Mouse (Mus musculus) spleen, adult 2 months (tissue): ENCODE data around the gene Unc13d. TPM values are rescaled to one million over a fixed set of nuclear protein-coding genes. Genes with fewer than 3 reads are reported as not detected.

Source experiments
- DNase-seq, 2 experiments: peaks; one replicate each; pipeline versions ENCODE4 v3.0.0 to v3.0.0-alpha.2; 2012 to 2021; ENCODE audit warnings: low spot score in 2 of 2, low read depth in 1 of 2
- H3K27ac ChIP-seq: fragments of 200-500 bp; 2 replicates; pipeline ENCODE4 v1.5.1; 2012; ENCODE audit warnings: low read length, inconsistent platforms; ENCODE audit not compliant: insufficient read depth
- H3K27me3 ChIP-seq: fragments of 200-500 bp; 2 replicates; pipeline ENCODE4 v1.6.1; 2012; ENCODE audit warnings: mild to moderate bottlenecking, moderate library complexity, low read length, inconsistent platforms; ENCODE audit not compliant: control insufficient read depth, insufficient read depth
- H3K36me3 ChIP-seq: fragments of 200-500 bp; 2 replicates; pipeline ENCODE4 v1.6.1; 2012; ENCODE audit warnings: mild to moderate bottlenecking, low read length, inconsistent platforms; ENCODE audit not compliant: control insufficient read depth, insufficient read depth
- H3K4me1 ChIP-seq: fragments of 200-500 bp; 2 replicates; pipeline ENCODE4 v1.6.1; 2011; ENCODE audit warnings: inconsistent platforms; ENCODE audit not compliant: control insufficient read depth, insufficient read depth, insufficient read length
- H3K4me3 ChIP-seq: fragments of 200-500 bp; 2 replicates; pipeline ENCODE4 v1.5.1; 2011; ENCODE audit warnings: mild to moderate bottlenecking, inconsistent platforms; ENCODE audit not compliant: insufficient read depth, insufficient read length; ENCODE audit errors: extremely low read depth
- CTCF ChIP-seq: fragments of 200-500 bp; IDR thresholded peaks from 2 replicates; pipeline ENCODE4 v1.5.1; 2011; ENCODE audit warnings: mild to moderate bottlenecking, inconsistent platforms; ENCODE audit not compliant: insufficient read depth, insufficient read length, insufficient replicate concordance; ENCODE audit errors: extremely low read depth
- POLR2A ChIP-seq: fragments of 200-500 bp; IDR thresholded peaks from 2 replicates; pipeline ENCODE4 v1.6.1; 2011; ENCODE audit warnings: low read depth, low read length, inconsistent platforms
- WGBS: fragments of 180-500 bp; shearing (Covaris S2); methylation state at CpG from one replicate; pipeline ENCODE4 v1.1.7; 2018; 5-methylcytosine and 5-hydroxymethylcytosine counted together
- polyA plus RNA-seq: library from polyadenylated mRNA; depleted of rRNA; stranded (reverse); fragments of >200 nt; gene quantifications from 2 replicates; pipeline ENCODE4 v1.2.3, GENCODE M21; 2012

Unc13d gene
- polyA plus RNA-seq, 1 experiment, result 49.4 TPM

GRCm38 (mm10) chr11:116036671-116037070 lies 41.1 kb downstream of the Unc13d start:
- H3K36me3 ChIP-seq, result peaks cover 9% of the 10 kb centered on the region
- H3K27ac ChIP-seq, result no peak overlapping the region
- no peaks in the 10 kb centered on the region for H3K27me3 ChIP-seq
- TF ChIP-seq CTCF (no peak), POLR2A (no peak)
- 96% methylated on average over 3 of the region's 3 CpGs for WGBS
- H3K4me3 ChIP-seq, result no peak overlapping the region
- no peak for DNase-seq
- H3K4me1 ChIP-seq, result no peaks in the 10 kb centered on the region; the same call in 1 of the 2 replicates

- Histone ChIP-seq H3K4me1 (no peaks in the 10 kb centered on the region; the same call in 1 of the 2 replicates), H3K4me3 (no peak overlapping the region), H3K27ac (no peak overlapping the region), H3K27me3 (no peaks in the 10 kb centered on the region), H3K36me3 (peaks cover 6% of the 10 kb centered on the region)
- TF ChIP-seq CTCF, result no peak
- TF ChIP-seq POLR2A, result no peak
- no peak for DNase-seq
- WGBS, result 89% methylated on average over 6 of the region's 6 CpGs
These were observed 43.2 kb downstream of the Unc13d start for GRCm38 (mm10) chr11:116034584-116034983.

GRCm38 (mm10) chr11:116030898-116031845 lies 46.6 kb downstream of the Unc13d start:
- Histone ChIP-seq H3K4me3 (peak overlapping the region; percentile 71), H3K27me3 (no peaks in the 10 kb centered on the region), H3K27ac (peak overlapping the region; percentile 99), H3K4me1 (no peaks in the 10 kb centered on the region; the same call in 1 of the 2 replicates), H3K36me3 (no peaks in the 10 kb centered on the region; the same call in 1 of the 2 replicates)
- TF ChIP-seq POLR2A, result peak; percentile 45
- TF ChIP-seq CTCF, result no peak
- DNase-seq, result peak; percentile 37 to 46
- 25% methylated on average over 14 of the region's 14 CpGs for WGBS

- peak within 1 kb of the TSS; percentile 71 for H3K4me3 ChIP-seq
- TF ChIP-seq CTCF (no peak), POLR2A (peak; percentile 56; the same call in 1 of the 2 replicates)
- peak; percentile 95 to 98 for DNase-seq
- H3K36me3 ChIP-seq, result no peaks in the 10 kb centered on the region; the same call in 1 of the 2 replicates
- WGBS, result under 1% methylated on average over 65 of the region's 67 CpGs
- no peaks in the 10 kb centered on the region for H3K27me3 ChIP-seq
- no peaks in the 10 kb centered on the region; the same call in 1 of the 2 replicates for H3K4me1 ChIP-seq
- peak within 1 kb of the TSS; percentile 99 for H3K27ac ChIP-seq
These were observed 47.5 kb downstream of the Unc13d start, which contains the start of gene Unk for GRCm38 (mm10) chr11:116030088-116030897. Gene Unk, plus strand, starts transcription at chr11:116030322.

- Histone ChIP-seq H3K36me3 (no peaks in the 10 kb centered on the region), H3K27me3 (no peaks in the 10 kb centered on the region), H3K27ac (no peak overlapping the region), H3K4me3 (no peak overlapping the region), H3K4me1 (no peaks in the 10 kb centered on the region; the same call in 1 of the 2 replicates)
- WGBS, result 79% methylated on average over 6 of the region's 6 CpGs
- TF ChIP-seq CTCF, result no peak
- no peak for TF ChIP-seq POLR2A
- no peak for DNase-seq
These were observed 48.5 kb downstream of the Unc13d start for GRCm38 (mm10) chr11:116029086-116029865.
